Comparison of ENCODE assay signal across 7 mouse cellular contexts in genomic region chr11:36678057-36678396, GRCm38 (mm10).
A peak's percentile ranks its signal among the peaks of the same experiment; 100 is the strongest.
DNase-seq lines count a peak whose midpoint lies in the region; ATAC-seq lines count a peak whose summit lies in the region.

No protein-coding gene starts in this region.

- intact Hi-C loops in left cerebral cortex, postnatal 25 days (cut with DNase I) = loop anchor here (5.0 to 10.0 kb wide), 4 partner anchors 223 to 633 kb away; partner anchors contain the start of gene Tenm2
- intact Hi-C loops in left cerebral cortex, postnatal 36 days (cut with DNase I) = loop anchor here (5.0 to 10.0 kb wide), 2 partner anchors 456 to 633 kb away; no protein-coding TSS in a partner anchor

- ATAC-seq in embryonic facial prominence, embryonic 14.5 days (ENCODE audit: low read depth) = peak; percentile 28; the same call in 1 of the 2 replicates
- peak; percentile 43; the same call in 1 of the 2 replicates for ATAC-seq in intestine, embryonic 14.5 days (replicated peaks; ENCODE audit: low FRiP score, low TSS enrichment, low read depth)
- ATAC-seq in neural tube, embryonic 13.5 days (ENCODE audit: low read depth) = peak; percentile 84
- ATAC-seq in erythroid progenitor cell, adult 5-6 weeks (replicated peaks; ENCODE audit: low FRiP score, poor library complexity, severe bottlenecking) = no peak

- H3K36me3 ChIP-seq in embryonic facial prominence, embryonic 14.5 days (ENCODE audit: control insufficient read depth, insufficient read depth, low read length) = no peaks in the 10 kb centered on the region
- no peaks in the 10 kb centered on the region for H3K36me3 ChIP-seq in intestine, embryonic 14.5 days (ENCODE audit: control insufficient read depth, insufficient read depth, low read length)
- H3K36me3 ChIP-seq in neural tube, embryonic 13.5 days = no peaks in the 10 kb centered on the region

- H3K4me1 ChIP-seq in embryonic facial prominence, embryonic 14.5 days (ENCODE audit: control insufficient read depth, insufficient read depth, low read length) = no peaks in the 10 kb centered on the region
- H3K4me1 ChIP-seq in intestine, embryonic 14.5 days (replicated peaks; ENCODE audit: control insufficient read depth, insufficient read depth, low read length) = no peaks in the 10 kb centered on the region
- H3K4me1 ChIP-seq in neural tube, embryonic 13.5 days (replicated peaks) = peaks cover 31% of the 10 kb centered on the region

- 8% methylated on average over 10 of the region's 10 CpGs for WGBS in embryonic facial prominence, embryonic 14.5 days
- WGBS in intestine, embryonic 14.5 days = 8% methylated on average over 10 of the region's 10 CpGs
- WGBS in neural tube, embryonic 13.5 days = 8% methylated on average over 10 of the region's 10 CpGs

- H3K27ac ChIP-seq in embryonic facial prominence, embryonic 14.5 days (replicated peaks; ENCODE audit: low read depth, low read length) = peak overlapping the region; percentile 66
- peak overlapping the region; percentile 79 for H3K27ac ChIP-seq in intestine, embryonic 14.5 days (ENCODE audit: low read depth)
- peak overlapping the region; percentile 98 for H3K27ac ChIP-seq in neural tube, embryonic 13.5 days (replicated peaks)

- H3K9me3 ChIP-seq in embryonic facial prominence, embryonic 14.5 days (ENCODE audit: control insufficient read depth, low read length) = no peaks in the 10 kb centered on the region
- H3K9me3 ChIP-seq in intestine, embryonic 14.5 days (ENCODE audit: control insufficient read depth, low read length) = no peaks in the 10 kb centered on the region
- no peaks in the 10 kb centered on the region for H3K9me3 ChIP-seq in neural tube, embryonic 13.5 days

- H3K4me3 ChIP-seq in embryonic facial prominence, embryonic 14.5 days (ENCODE audit: low read depth, low read length) = peak overlapping the region; percentile 45
- peak overlapping the region; percentile 47 for H3K4me3 ChIP-seq in intestine, embryonic 14.5 days (ENCODE audit: low read depth, low read length)
- H3K4me3 ChIP-seq in neural tube, embryonic 13.5 days = peak overlapping the region; percentile 52

- DNase-seq in left cerebral cortex, postnatal 25 days (ENCODE audit: low spot score in 2 of 2) = peak; percentile 40 to 61
- no peak for DNase-seq in left cerebral cortex, postnatal 36 days (ENCODE audit: low spot score in 2 of 2)
- DNase-seq in embryonic facial prominence, embryonic 14.5 days (ENCODE audit: low spot score) = peak; percentile 44
- DNase-seq in intestine, embryonic 14.5 days (ENCODE audit: low spot score) = no peak
- no peak for DNase-seq in urinary bladder, postnatal 14 days (ENCODE audit: low spot score)

- 0 out of 2 replicates have a peak, but pooled peaks cover 2% of the 10 kb centered on the region for H3K27me3 ChIP-seq in embryonic facial prominence, embryonic 14.5 days (replicated peaks; ENCODE audit: control insufficient read depth, insufficient read depth, low read length)
- H3K27me3 ChIP-seq in intestine, embryonic 14.5 days (replicated peaks; ENCODE audit: control insufficient read depth, insufficient read depth, low read length) = no peaks in the 10 kb centered on the region
- H3K27me3 ChIP-seq in neural tube, embryonic 13.5 days = no peaks in the 10 kb centered on the region

- H3K9ac ChIP-seq in embryonic facial prominence, embryonic 14.5 days (ENCODE audit: low read depth, low read length) = peak overlapping the region; percentile 63
- peak overlapping the region; percentile 30; the same call in 1 of the 2 replicates for H3K9ac ChIP-seq in intestine, embryonic 14.5 days (ENCODE audit: low read length)
- peak overlapping the region; percentile 78 for H3K9ac ChIP-seq in neural tube, embryonic 13.5 days

- peak overlapping the region; percentile 72 for H3K4me2 ChIP-seq in embryonic facial prominence, embryonic 14.5 days (ENCODE audit: low read depth, low read length)
- H3K4me2 ChIP-seq in intestine, embryonic 14.5 days (ENCODE audit: low read length) = peak overlapping the region; percentile 64
- peak overlapping the region; percentile 61 for H3K4me2 ChIP-seq in neural tube, embryonic 13.5 days

Comparison
In these comparisons a context has a peak if more than half of its experiments do, and no peak if none do; other contexts are left out.
1. DNase-seq: peak in left cerebral cortex, postnatal 25 days (2 of 2) and embryonic facial prominence, embryonic 14.5 days (single experiment); none in left cerebral cortex, postnatal 36 days (0 of 2), intestine, embryonic 14.5 days (single experiment) and urinary bladder, postnatal 14 days (single experiment).
2. Peak in every context shown above with its lines, with median percentiles within 50 percentile points of each other: H3K27ac ChIP-seq, H3K4me2 ChIP-seq, H3K4me3 ChIP-seq and H3K9ac ChIP-seq.